Mouse (Mus musculus) lung, postnatal 0 days (tissue): ENCODE measurements around the gene Bach2.

ENCODE experiments used
- CTCF ChIP-seq: IDR thresholded peaks from 2 replicates; pipeline ENCODE4 v1.5.1; 2016; ENCODE audit warnings: antibody characterized with exemption, mild to moderate bottlenecking
- EP300 ChIP-seq: IDR thresholded peaks from 2 replicates; pipeline ENCODE4 v1.6.1; 2016; ENCODE audit warnings: antibody characterized with exemption, mild to moderate bottlenecking, control low read depth

DNA sequence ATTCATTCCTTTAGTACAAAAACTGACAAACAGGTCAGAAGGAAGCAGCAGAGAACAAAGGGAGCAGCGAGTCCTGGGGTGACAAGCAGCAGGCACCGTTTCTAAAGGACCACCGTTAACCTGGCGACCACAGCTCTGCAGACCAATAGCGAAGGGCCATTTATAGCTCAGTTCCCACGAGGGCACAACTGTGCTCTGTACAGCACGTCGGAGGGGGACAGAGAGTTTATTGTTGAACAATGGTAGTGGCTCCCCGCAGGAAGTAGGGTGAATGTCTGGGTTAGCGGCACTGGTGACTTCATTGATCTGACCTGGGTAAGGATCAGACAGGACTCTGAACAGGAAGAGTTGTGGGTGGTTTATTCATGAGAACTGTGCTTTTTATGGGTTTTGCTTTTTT is 112.6 kb downstream of the Bach2 start:
- no peak for TF ChIP-seq CTCF
- TF ChIP-seq EP300 = no peak
